Mouse (Mus musculus): ENCODE measurements around the gene Vldlr.

Gene Vldlr

DNA sequence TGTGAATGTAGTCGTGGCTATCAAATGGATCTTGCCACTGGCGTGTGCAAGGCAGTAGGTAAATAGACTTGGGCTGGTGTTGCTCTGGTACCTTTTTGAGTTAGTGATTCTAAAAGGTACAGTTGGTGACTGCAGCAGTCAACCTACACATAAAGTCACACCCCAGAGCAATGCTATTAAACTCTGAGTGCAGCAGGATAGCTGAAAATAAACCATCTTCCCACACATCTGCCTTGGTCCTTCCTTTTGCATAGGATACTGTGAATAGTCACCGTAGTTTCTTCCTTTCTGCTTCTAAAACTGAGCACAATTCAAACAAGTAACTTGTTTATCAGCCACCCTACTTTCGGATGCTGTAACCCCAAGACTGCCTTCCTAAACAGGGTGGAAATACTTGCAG lies 23.6 kb downstream of the Vldlr start:
- no peak for DNase-seq

DNA sequence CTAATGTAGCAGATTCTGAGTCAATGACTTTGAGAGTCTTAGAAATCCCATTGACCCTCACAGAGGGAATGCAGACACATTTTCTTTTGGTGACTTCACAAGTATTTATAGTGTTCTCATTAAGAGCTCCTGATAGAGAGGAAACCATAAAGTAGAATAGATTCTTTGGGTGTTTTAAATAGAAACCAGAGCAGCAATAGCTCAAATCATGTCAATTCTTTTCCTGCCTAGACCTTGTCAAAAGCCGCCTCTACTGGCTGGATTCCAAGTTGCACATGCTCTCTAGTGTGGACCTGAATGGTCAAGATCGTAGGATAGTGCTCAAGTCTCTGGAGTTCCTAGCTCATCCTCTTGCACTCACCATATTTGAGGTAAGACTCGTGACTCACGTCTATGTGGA lies 27.2 kb downstream of the Vldlr start:
- no peak for DNase-seq

DNA sequence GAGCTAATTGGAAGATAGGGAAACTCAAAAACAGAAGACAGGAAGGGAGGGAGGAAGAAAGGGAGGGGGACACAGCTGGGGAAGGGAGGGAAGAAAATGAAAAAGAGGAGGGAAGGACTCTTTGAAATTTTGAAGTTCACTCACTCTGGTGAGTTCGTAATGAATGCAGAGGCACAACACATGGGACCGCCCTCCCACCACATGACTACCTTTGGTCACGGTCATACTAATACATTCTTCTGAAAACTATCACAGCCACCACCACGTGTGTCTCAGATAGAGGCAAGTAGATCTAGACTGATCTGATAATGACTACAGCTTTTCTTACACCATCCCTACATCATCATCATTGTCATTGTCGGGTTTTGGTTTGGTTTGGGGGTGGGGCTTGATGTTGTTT lies 38.5 kb downstream of the Vldlr start:
- no peak for DNase-seq

DNA sequence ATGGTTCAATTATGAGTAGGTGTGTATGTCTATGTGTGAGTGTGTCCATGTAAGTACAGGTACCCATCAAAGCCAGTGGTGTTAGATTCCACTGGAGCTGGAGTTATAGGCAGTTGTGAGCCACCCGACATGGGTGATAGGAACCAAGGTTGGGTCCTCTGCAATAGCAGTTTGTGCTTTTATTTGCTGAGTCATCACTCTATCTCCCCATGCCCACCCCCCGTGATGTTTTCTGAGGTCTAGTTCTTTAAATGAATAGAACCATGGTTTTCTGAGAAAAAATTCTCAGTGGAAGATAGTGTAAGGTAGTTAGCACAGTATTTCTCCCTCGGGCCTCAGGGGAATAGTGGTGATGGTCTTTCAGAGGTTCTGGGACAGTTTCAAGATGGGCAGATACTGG lies 39.4 kb downstream of the Vldlr start:
- no peak for DNase-seq

DNA sequence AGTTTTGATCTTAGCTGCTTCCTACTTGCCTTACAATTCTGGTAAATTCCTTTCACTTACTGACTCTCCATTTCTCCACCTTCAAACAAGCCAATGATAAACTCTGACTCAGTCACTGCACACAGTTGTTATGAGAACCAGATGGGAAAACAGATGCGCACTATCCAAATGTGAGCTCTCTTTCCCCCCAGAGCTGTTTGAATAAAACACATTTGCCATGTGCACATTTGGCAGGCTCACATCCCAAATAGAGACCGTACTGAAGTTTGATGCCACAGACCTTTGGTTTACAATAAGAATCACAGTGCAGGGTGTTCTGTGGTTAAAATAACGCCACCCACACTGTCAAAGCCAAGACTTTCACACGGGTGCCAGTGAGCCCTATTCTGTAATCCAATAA lies 43.8 kb downstream of the Vldlr start:
- DNase-seq, result no peak

DNA sequence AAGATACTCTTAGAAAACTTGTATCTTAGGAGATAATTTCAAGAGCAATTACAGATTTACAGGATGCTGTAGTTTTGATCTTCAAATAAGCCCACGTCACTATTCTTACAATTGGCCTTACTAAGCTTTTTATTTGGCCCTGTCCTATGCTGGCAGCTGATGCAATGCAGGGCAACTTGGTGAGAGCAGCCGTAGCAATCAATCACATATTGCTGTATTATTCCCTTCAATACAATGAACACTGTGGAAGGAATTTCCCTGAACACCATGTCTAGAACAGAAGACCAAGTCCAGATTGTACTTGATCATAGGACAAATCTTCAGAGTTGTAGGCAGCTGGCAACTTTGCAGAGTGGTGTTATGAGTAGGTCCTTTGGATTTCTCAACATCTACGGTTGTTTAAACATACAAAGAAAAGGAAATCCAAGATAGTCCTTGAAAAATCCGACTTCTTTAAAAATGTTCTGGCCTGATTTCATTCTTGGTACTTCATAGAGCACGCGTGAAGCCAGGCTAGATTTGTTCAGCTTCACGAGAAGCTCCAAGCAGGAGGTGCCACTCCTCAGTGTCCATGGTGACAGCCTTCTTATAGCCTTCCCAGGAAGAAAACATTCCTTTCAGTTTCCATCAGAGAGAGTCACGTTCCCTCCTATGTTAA lies 44.5 kb downstream of the Vldlr start:
- DNase-seq, result no peak

DNA sequence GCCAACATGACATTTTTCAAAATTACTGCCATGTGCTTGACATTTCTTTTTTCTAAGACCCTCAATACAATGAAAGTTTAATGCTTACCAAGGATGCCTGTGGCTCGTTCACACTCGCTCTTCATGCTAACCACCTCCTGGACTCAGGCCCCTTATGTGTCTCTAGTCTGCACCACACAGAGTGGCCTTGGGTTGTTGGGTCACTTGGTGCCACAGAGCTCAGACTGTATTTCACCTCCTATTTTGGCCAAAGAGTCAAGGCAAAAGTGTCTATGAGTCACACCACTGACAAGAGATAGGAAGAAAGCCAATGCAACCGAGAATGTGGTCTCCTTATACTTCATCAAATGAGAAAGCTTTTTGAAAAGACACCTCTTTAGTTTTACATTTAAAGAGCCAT lies 45.9 kb downstream of the Vldlr start:
- DNase-seq, result no peak

DNA sequence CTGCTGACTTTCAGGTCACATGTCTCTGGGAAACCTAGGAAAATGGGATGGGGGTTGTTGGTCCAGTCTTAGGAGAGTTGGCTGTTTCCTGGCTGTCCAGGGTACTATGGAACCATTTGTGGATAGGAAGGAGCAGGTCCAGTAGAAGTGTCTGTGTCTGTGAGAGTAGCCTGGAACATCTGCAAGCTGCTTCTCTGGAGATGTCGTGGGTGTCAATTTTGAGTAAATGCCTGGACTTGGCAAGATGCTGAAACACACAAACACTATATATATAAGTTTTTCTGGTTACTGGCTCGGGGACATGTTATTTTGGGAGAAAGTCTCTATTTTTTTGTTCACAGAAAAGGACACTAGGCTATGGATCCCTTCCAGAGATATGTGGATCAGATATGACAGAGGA lies 57.1 kb downstream of the Vldlr start:
- DNase-seq, result no peak

DNA sequence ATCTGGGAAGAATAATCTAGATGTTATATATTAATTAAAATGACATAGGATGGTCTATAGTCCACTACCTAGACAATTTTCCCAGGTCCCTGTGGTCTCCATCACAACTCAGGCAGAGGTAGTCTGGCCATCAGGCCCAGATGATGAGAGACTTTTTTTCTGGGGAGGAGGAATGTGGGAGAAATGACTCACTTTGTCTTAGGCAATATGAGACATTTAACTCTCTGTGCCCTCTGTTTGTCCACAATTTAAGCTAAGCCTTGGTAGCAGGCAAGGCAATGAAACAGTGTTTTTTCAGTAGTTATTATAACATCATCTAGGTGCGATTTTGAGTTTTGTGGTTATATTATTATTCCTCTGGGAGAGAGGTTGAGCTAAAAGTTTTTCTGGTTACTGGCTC lies 58.1 kb downstream of the Vldlr start:
- DNase-seq, result no peak

DNA sequence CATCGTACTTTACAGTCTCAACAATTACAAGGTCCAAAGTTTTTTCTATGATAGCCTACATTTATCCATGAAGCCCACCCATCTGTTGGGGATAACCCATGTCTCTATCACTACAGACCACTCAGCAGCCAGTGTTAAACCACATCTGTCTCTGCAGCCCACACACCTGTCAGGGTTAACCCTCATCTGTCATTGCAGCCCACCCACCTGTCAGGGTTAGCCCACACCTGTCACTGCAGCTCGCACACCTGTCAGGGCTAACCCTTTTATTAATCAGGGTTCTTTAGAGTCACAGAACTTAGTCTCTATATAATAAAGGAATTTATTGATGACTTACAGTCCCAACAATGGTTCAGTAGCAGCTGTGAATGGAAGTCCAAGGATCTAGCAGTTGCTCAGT lies 62.9 kb downstream of the Vldlr start:
- no peak for DNase-seq
